Mouse (Mus musculus) stomach, embryonic 14.5 days (tissue): Measurements from ENCODE around the gene Gemin7. TPM values are rescaled to one million over a fixed set of nuclear protein-coding genes. Genes with fewer than 3 reads are reported as not detected.

Source experiments
- ATAC-seq: fragments of 200-750 bp; cut with Nextera tagmentation; 2 replicates; pipeline ENCODE4 v1.8.0; 2017; ENCODE audit warnings: low read depth, moderate TSS enrichment; ENCODE audit not compliant: insufficient number of reproducible peaks, insufficient read depth, low FRiP score
- H3K27ac ChIP-seq: fragments of 300-500 bp; sonication (generic); 2 replicates; pipeline ENCODE4 v1.5.1; 2014; ENCODE audit warnings: mild to moderate bottlenecking, low read length, moderate library complexity, mixed read lengths
- H3K27me3 ChIP-seq: fragments of 300-500 bp; sonication (generic); 2 replicates; pipeline ENCODE4 v1.6.1; 2014; ENCODE audit warnings: low read length, control low read depth, mixed read lengths; ENCODE audit not compliant: control insufficient read depth, insufficient read depth
- H3K36me3 ChIP-seq: fragments of 300-500 bp; sonication (generic); 2 replicates; pipeline ENCODE4 v1.6.1; 2014; ENCODE audit warnings: mild to moderate bottlenecking, control low read depth, low read length, moderate library complexity, mixed read lengths; ENCODE audit not compliant: control insufficient read depth, insufficient read depth
- H3K4me1 ChIP-seq: fragments of 300-500 bp; sonication (generic); 2 replicates; pipeline ENCODE4 v1.6.1; 2014; ENCODE audit warnings: low read length, control low read depth, mixed read lengths; ENCODE audit not compliant: control insufficient read depth, insufficient read depth
- H3K4me2 ChIP-seq: fragments of 300-500 bp; sonication (generic); replicated peaks from 2 replicates; pipeline ENCODE4 v1.6.1; 2014; ENCODE audit warnings: low read depth, low read length, control low read depth
- H3K4me3 ChIP-seq: fragments of 300-500 bp; sonication (generic); 2 replicates; pipeline ENCODE4 v1.5.1; 2014; ENCODE audit warnings: low read depth, low read length, control low read depth
- H3K9ac ChIP-seq: fragments of 300-500 bp; sonication (generic); replicated peaks from 2 replicates; pipeline ENCODE4 v1.6.1; 2014; ENCODE audit warnings: low read depth, mild to moderate bottlenecking, control low read depth, low read length, moderate library complexity, mixed read lengths
- H3K9me3 ChIP-seq: fragments of 300-500 bp; sonication (generic); 2 replicates; pipeline ENCODE4 v1.6.1; 2016; ENCODE audit warnings: low read depth, low read length, control low read depth; ENCODE audit not compliant: control insufficient read depth
- WGBS: fragments of 180-500 bp; shearing (Covaris S2); extraction: QIAGEN DNeasy Blood & Tissue Kit; methylation state at CpG from one replicate; pipeline ENCODE4 v1.1.7; 2014; 5-methylcytosine and 5-hydroxymethylcytosine counted together
- polyA plus RNA-seq: library from polyadenylated mRNA; unstranded; fragments of >200 nt; fragmentation: Nextera tagmentation; extraction: Ambion mirVana; gene quantifications from 2 replicates; pipeline ENCODE4 v1.2.1, GENCODE M21; 2014

Gene Gemin7
- polyA plus RNA-seq, 1 experiment from 2014 or later, result 180 TPM

- 57% methylated on average over 2 of the region's 2 CpGs for WGBS
- H3K4me3 ChIP-seq, result no peak overlapping the region
Observed at GRCm38 (mm10) chr7:19547344-19547969, 29.9 kb downstream of the Gemin7 start.

GRCm38 (mm10) chr7:19546007-19546406 is 31.4 kb downstream of the Gemin7 start:
- Histone ChIP-seq H3K4me1 (peaks cover 49% of the 10 kb centered on the region), H3K4me2 (no peak overlapping the region), H3K27me3 (no peaks in the 10 kb centered on the region), H3K9me3 (no peaks in the 10 kb centered on the region), H3K36me3 (no peaks in the 10 kb centered on the region), H3K9ac (no peak overlapping the region), H3K4me3 (no peak overlapping the region), H3K27ac (peak overlapping the region; percentile 78; the same call in 1 of the 2 replicates)
- 18% methylated on average over 3 of the region's 3 CpGs for WGBS
- no peak for ATAC-seq

More at GRCm38 (mm10) chr7:19547344-19547969, 29.9 kb downstream of the Gemin7 start:
- Histone ChIP-seq H3K9me3 (no peaks in the 10 kb centered on the region), H3K27me3 (no peaks in the 10 kb centered on the region), H3K36me3 (no peaks in the 10 kb centered on the region), H3K9ac (no peak overlapping the region), H3K27ac (peak overlapping the region; percentile 78), H3K4me1 (peaks cover 39% of the 10 kb centered on the region), H3K4me2 (no peak overlapping the region; the same call in 1 of the 2 replicates)
- ATAC-seq, result peak; percentile 81

GRCm38 (mm10) chr7:19543584-19543983 is 33.8 kb downstream of the Gemin7 start:
- Histone ChIP-seq H3K27ac (no peak overlapping the region), H3K4me2 (no peak overlapping the region), H3K36me3 (no peaks in the 10 kb centered on the region), H3K4me1 (peaks cover 46% of the 10 kb centered on the region), H3K9me3 (no peaks in the 10 kb centered on the region), H3K4me3 (no peak overlapping the region), H3K9ac (no peak overlapping the region), H3K27me3 (no peaks in the 10 kb centered on the region)
- 41% methylated on average over 6 of the region's 6 CpGs for WGBS
- no peak for ATAC-seq

GRCm38 (mm10) chr7:19542155-19542691 is 35.2 kb downstream of the Gemin7 start:
- Histone ChIP-seq H3K4me2 (no peak overlapping the region), H3K4me1 (peaks cover 37% of the 10 kb centered on the region), H3K27ac (no peak overlapping the region), H3K9ac (no peak overlapping the region; the same call in 1 of the 2 replicates), H3K27me3 (no peaks in the 10 kb centered on the region), H3K9me3 (no peaks in the 10 kb centered on the region), H3K36me3 (no peaks in the 10 kb centered on the region), H3K4me3 (no peak overlapping the region)
- ATAC-seq, result 0 out of 2 replicates have a peak, but pooled peaks have one; percentile 18
- WGBS, result 69% methylated on average over 8 of the region's 8 CpGs

GRCm38 (mm10) chr7:19541681-19542154 is 35.7 kb downstream of the Gemin7 start:
- Histone ChIP-seq H3K36me3 (no peaks in the 10 kb centered on the region), H3K9me3 (no peaks in the 10 kb centered on the region), H3K4me2 (no peak overlapping the region), H3K4me1 (peaks cover 33% of the 10 kb centered on the region), H3K27ac (no peak overlapping the region), H3K27me3 (no peaks in the 10 kb centered on the region), H3K9ac (no peak overlapping the region; the same call in 1 of the 2 replicates), H3K4me3 (no peak overlapping the region)
- 0 out of 2 replicates have a peak, but pooled peaks have one; percentile 8 for ATAC-seq
- 76% methylated on average over 7 of the region's 7 CpGs for WGBS

- no peak overlapping the region for H3K4me3 ChIP-seq
- no peaks in the 10 kb centered on the region for H3K36me3 ChIP-seq
- H3K4me2 ChIP-seq, result no peak overlapping the region
- WGBS, result 80% methylated on average over 2 of the region's 2 CpGs
- H3K27me3 ChIP-seq, result no peaks in the 10 kb centered on the region
- no peaks in the 10 kb centered on the region for H3K9me3 ChIP-seq
- no peak overlapping the region for H3K27ac ChIP-seq
- H3K9ac ChIP-seq, result no peak overlapping the region
- H3K4me1 ChIP-seq, result peaks cover 26% of the 10 kb centered on the region; the same call in 1 of the 2 replicates
- no peak for ATAC-seq
Observed at GRCm38 (mm10) chr7:19540771-19541566, 36.4 kb downstream of the Gemin7 start.

- Histone ChIP-seq H3K9me3 (no peaks in the 10 kb centered on the region), H3K4me2 (no peak overlapping the region), H3K4me3 (no peak overlapping the region), H3K4me1 (no peaks in the 10 kb centered on the region), H3K27me3 (no peaks in the 10 kb centered on the region), H3K36me3 (peaks cover 54% of the 10 kb centered on the region), H3K9ac (no peak overlapping the region), H3K27ac (no peak overlapping the region)
- ATAC-seq, result no peak
- 94% methylated on average over 10 of the region's 10 CpGs for WGBS
Observed at GRCm38 (mm10) chr7:19534676-19535075, 42.7 kb downstream of the Gemin7 start.

GRCm38 (mm10) chr7:19532240-19532639 is 45.2 kb downstream of the Gemin7 start:
- Histone ChIP-seq H3K27me3 (no peaks in the 10 kb centered on the region), H3K36me3 (peaks cover 58% of the 10 kb centered on the region), H3K4me3 (no peak overlapping the region), H3K9ac (no peak overlapping the region), H3K4me2 (no peak overlapping the region), H3K4me1 (no peaks in the 10 kb centered on the region), H3K27ac (no peak overlapping the region), H3K9me3 (no peaks in the 10 kb centered on the region)
- WGBS, result 82% methylated on average over 14 of the region's 14 CpGs
- ATAC-seq, result no peak
